8 mouse cellular contexts compared by ENCODE assay signal in the genomic region with DNA sequence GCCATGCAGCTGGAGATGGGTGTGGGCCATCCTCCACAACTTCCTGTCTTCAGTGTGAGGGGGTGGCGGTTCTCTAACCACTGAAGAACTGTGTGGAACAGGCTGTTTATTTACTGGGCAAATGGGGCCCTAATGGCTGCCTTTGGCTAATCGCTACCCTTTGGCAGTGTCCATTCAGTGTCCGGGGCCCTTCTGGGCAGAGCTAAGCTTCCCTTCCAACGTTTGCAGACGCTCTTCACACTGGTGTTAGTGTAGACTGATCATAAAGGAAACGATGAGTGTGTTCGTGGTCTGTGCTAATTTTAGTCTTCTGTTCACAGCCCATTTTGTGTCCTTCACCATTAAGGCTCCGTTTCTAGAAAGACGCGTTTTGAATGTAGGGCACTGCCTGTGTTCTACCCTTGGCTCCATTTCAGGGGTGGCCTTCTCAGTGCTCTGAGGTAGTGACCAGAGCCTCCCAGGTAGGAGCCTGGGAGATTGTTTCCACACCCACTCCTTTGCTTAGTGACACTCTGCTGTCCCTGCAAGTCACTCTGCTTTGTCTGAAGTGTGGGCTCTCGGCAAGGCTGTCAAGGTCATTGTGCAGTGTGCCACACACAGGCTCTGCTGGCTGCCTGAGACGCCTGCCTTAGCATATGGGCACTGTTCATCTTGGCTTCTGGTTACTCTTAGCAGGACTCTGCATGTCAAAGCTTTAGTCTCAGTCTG. TPM values are rescaled to one million over a fixed set of nuclear protein-coding genes. Genes with fewer than 3 reads are reported as not detected.
DNase-seq lines count a peak whose midpoint lies in the region; ATAC-seq and TF ChIP-seq lines count a peak whose summit lies in the region.

No protein-coding gene starts in this region.

- H3K27me3 ChIP-seq in hindbrain, postnatal 0 days (ENCODE audit: insufficient read depth, low read length) = no peaks in the 10 kb centered on the region

- H3K27ac ChIP-seq in hindbrain, postnatal 0 days = peak overlapping the region; percentile 74

- peaks cover 52% of the 10 kb centered on the region for H3K4me1 ChIP-seq in hindbrain, postnatal 0 days (ENCODE audit: insufficient read depth, low read length)

- TF ChIP-seq CTCF in hindbrain, postnatal 0 days (IDR thresholded peaks at IDR 0.05; ENCODE audit: low read depth) = no peak

- no peaks in the 10 kb centered on the region for H3K9me3 ChIP-seq in hindbrain, postnatal 0 days (ENCODE audit: low read length)

- DNase-seq in cerebellum, adult 18-20 months = peak; percentile 38 to 40
- no peak for DNase-seq in cerebellum, adult 11-12 months
- DNase-seq in CD4-positive, CD25-positive, alpha-beta regulatory T cell, adult 2 months (ENCODE audit: low read depth, low spot score) = peak; percentile 86
- peak; percentile 48 for DNase-seq in gastrocnemius, postnatal 14 days
- DNase-seq in hindbrain, postnatal 0 days (ENCODE audit: low spot score) = peak; percentile 43
- peak; percentile 73 for DNase-seq in lung, postnatal 4 days
- peak; percentile 59 to 76 for DNase-seq in spleen, postnatal 4 days (ENCODE audit: low spot score in 2 of 2)
- DNase-seq in layer of hippocampus, adult 8-10 months (ENCODE audit: low spot score in 2 of 2) = no peak

- H3K4me2 ChIP-seq in hindbrain, postnatal 0 days (ENCODE audit: low read depth, low read length) = peak overlapping the region; percentile 34

- WGBS in hindbrain, postnatal 0 days = 55% methylated on average over 12 of the region's 12 CpGs

- no peaks in the 10 kb centered on the region for H3K36me3 ChIP-seq in hindbrain, postnatal 0 days (ENCODE audit: insufficient read depth, low read length)

- no peak overlapping the region for H3K9ac ChIP-seq in hindbrain, postnatal 0 days (replicated peaks; ENCODE audit: low read length)

- peak; percentile 25; the same call in 1 of the 2 replicates for ATAC-seq in hindbrain, postnatal 0 days

- intact Hi-C loops in gastrocnemius, postnatal 14 days (cut with DNase I; ENCODE audit: low total_unique reads) = no loop called here

- no peak overlapping the region for H3K4me3 ChIP-seq in hindbrain, postnatal 0 days (ENCODE audit: low read length)

RNA-seq across cellular contexts. Expression of a gene that starts 11.2 kb away (rescaled TPM):
- 10 to 100 TPM; 13.9 to 15.6 TPM for total RNA-seq in gastrocnemius, postnatal 14 days (2021)
- total RNA-seq in hindbrain, postnatal 0 days (2014; rRNA removed) = 35.7 and 39.2 TPM in 2 replicates
- polyA plus RNA-seq in hindbrain, postnatal 0 days (2015; fragmentation: Nextera tagmentation; extraction: Ambion mirVana) = 60.0 and 60.1 TPM in 2 replicates
- 10 to 100 TPM; 56.2 to 59.7 (median 58.3) TPM for total RNA-seq in layer of hippocampus, adult 8-10 months (2022)

Comparison
In these comparisons a context has a peak if more than half of its experiments do, and no peak if none do; other contexts are left out.
1. DNase-seq: peak in cerebellum, adult 18-20 months (2 of 2), CD4-positive, CD25-positive, alpha-beta regulatory T cell, adult 2 months (single experiment), gastrocnemius, postnatal 14 days (single experiment), hindbrain, postnatal 0 days (single experiment), lung, postnatal 4 days (2 of 2) and spleen, postnatal 4 days (2 of 2); none in cerebellum, adult 11-12 months (single experiment) and layer of hippocampus, adult 8-10 months (0 of 2).